Mouse (Mus musculus) embryonic stem cell, embryonic (primary cell): ENCODE measurements at regions not wholly inside any gene's neighbourhood (a gene's known extent, or its start where the extent isn't known, plus 50 kb on each side); places are given as distances from the start of the nearest gene placed in this dataset.

Experiments used
- CTCF ChIA-PET, 4 experiments: fragments of 300-600 bp in 2 of 4; fragments of 350-600 bp in 2 of 4; sonication (Branson Sonifier 250); formaldehyde crosslinking; loops; one replicate each; lab custom pipeline; 2022; ENCODE audit warnings: inconsistent platforms in 2 of 4; lab: Charles Lee
- POLR2A ChIA-PET, 4 experiments: fragments of 300-600 bp in 2 of 4; fragments of 350-600 bp in 2 of 4; sonication (Branson Sonifier 250); formaldehyde crosslinking; loops; one replicate each; lab custom pipeline; 2022; ENCODE audit warnings: antibody characterized with exemption in 4 of 4, inconsistent platforms in 1 of 4; lab: Charles Lee

GRCm38 (mm10) chr6:105549366-105549765 lies 128.1 kb upstream of the Cntn4 start:
- ChIA-PET POLR2A (interaction anchor here in 2 of 4 experiments (0.6 kb wide), 2 partner anchors 56 to 146 kb away, joined by 3 read pairs; no protein-coding TSS in a partner anchor), CTCF (no interaction called here)

DNA sequence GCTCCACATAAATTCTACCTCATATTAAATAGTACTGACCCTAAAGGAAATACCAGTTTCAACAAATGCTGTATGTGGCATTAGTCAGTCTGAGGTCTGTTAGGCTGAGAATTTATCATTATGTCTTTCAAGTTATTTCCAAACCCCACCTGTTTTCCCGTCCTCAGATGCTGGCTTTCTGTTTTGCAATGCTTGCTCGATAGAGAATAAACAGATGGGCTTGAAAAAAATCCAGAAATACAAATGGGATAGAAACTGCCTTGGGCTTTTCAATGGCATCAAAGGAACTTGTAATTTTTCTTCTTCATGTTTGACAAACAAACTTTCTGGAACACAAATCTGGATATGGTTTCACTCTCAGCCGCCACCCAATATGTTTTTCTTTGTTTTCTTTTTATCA lies 109.2 kb upstream of the Cntn4 start:
- POLR2A ChIA-PET, result no interaction called here
- CTCF ChIA-PET, result no interaction called here

DNA sequence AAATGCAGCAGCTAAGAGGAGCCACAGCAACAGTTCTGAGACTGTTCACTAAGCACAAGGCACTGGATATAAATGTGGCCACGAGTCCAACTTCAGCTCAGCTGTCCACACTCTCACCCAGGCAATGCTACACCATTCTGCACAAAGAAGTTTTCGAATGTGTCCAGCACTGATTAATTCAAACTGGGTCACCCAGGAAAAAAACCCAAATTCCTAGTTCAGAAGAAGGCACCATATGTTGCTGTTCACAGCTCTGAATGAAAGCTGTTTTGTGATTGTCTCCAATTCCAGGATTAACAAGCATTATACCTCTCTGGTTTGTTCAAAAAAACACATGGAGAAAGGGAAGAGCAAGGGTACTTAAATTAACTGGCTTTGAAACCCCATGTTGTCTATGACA lies 108.4 kb upstream of the Cntn4 start:
- POLR2A ChIA-PET, result no interaction called here
- CTCF ChIA-PET, result no interaction called here

DNA sequence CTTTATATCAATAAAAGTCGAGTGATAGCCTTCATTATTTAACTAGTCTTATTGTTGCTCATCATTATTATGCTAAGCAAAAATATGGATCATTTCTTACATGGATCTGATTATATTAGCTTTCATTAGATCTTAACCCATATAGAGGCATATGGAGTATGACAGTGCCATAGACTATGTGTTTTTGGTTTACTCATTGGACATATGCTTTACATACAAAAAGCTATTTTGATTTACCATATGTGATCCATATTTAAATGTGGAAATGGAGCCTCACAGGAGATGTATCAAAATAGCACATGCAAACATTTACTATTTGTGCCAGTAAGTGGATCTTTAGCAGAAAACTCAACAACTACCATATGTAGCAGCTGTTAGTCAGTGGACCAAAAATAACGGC lies 73.2 kb upstream of the Cntn4 start:
- ChIA-PET POLR2A (no interaction called here), CTCF (no interaction called here)
